Mouse (Mus musculus) intestine, postnatal 0 days (tissue): ENCODE data around the gene Afm. TPM values are rescaled to one million over a fixed set of nuclear protein-coding genes. Genes with fewer than 3 reads are reported as not detected.

Experiments
- ATAC-seq: fragments of 200-750 bp; cut with Nextera tagmentation; 2 replicates; pipeline ENCODE4 v1.8.0; 2017; ENCODE audit warnings: mild to moderate bottlenecking, moderate TSS enrichment, moderate library complexity
- H3K27ac ChIP-seq: fragments of 300-500 bp; sonication (generic); 2 replicates; pipeline ENCODE4 v1.5.1; 2014; ENCODE audit warnings: mild to moderate bottlenecking, low read depth, low read length, moderate library complexity
- H3K27me3 ChIP-seq: fragments of 300-500 bp; sonication (generic); replicated peaks from 2 replicates; pipeline ENCODE4 v1.6.1; 2014; ENCODE audit warnings: low read length, mixed read lengths; ENCODE audit not compliant: control insufficient read depth, insufficient read depth
- H3K36me3 ChIP-seq: fragments of 300-500 bp; sonication (generic); 2 replicates; pipeline ENCODE4 v1.6.1; 2014; ENCODE audit warnings: mild to moderate bottlenecking, moderate library complexity; ENCODE audit not compliant: control insufficient read depth, insufficient read depth
- H3K4me1 ChIP-seq: fragments of 300-500 bp; sonication (generic); replicated peaks from 2 replicates; pipeline ENCODE4 v1.6.1; 2014; ENCODE audit warnings: antibody characterized with exemption, low read length, mixed read lengths; ENCODE audit not compliant: control insufficient read depth, insufficient read depth
- H3K4me2 ChIP-seq: fragments of 300-500 bp; sonication (generic); replicated peaks from 2 replicates; pipeline ENCODE4 v1.6.1; 2014; ENCODE audit warnings: low read depth, mild to moderate bottlenecking, moderate library complexity
- H3K4me3 ChIP-seq: fragments of 300-500 bp; sonication (generic); 2 replicates; pipeline ENCODE4 v1.5.1; 2014; ENCODE audit warnings: low read depth, low read length
- H3K9ac ChIP-seq: fragments of 300-500 bp; sonication (generic); 2 replicates; pipeline ENCODE4 v1.6.1; 2014; ENCODE audit warnings: mild to moderate bottlenecking, low read depth, low read length
- H3K9me3 ChIP-seq: fragments of 300-500 bp; sonication (generic); 2 replicates; pipeline ENCODE4 v1.6.1; 2016; ENCODE audit warnings: mixed run types; ENCODE audit not compliant: control insufficient read depth
- CTCF ChIP-seq: sonication (generic); IDR thresholded peaks from 2 replicates; pipeline ENCODE4 v1.5.1; 2016; ENCODE audit warnings: low read depth, mild to moderate bottlenecking, control low read depth, antibody characterized with exemption, moderate library complexity
- WGBS: fragments of 180-500 bp; shearing (Covaris S2); extraction: QIAGEN DNeasy Blood & Tissue Kit; methylation state at CpG from one replicate; pipeline ENCODE4 v1.1.7; 2014; 5-methylcytosine and 5-hydroxymethylcytosine counted together
- polyA plus RNA-seq: library from polyadenylated mRNA; unstranded; fragments of >200 nt; fragmentation: Nextera tagmentation; extraction: Ambion mirVana; gene quantifications from 2 replicates; pipeline ENCODE4 v1.2.1, GENCODE M21; 2015

Afm gene
- polyA plus RNA-seq: 8.2 and 9.4 TPM in 2 replicates

DNA sequence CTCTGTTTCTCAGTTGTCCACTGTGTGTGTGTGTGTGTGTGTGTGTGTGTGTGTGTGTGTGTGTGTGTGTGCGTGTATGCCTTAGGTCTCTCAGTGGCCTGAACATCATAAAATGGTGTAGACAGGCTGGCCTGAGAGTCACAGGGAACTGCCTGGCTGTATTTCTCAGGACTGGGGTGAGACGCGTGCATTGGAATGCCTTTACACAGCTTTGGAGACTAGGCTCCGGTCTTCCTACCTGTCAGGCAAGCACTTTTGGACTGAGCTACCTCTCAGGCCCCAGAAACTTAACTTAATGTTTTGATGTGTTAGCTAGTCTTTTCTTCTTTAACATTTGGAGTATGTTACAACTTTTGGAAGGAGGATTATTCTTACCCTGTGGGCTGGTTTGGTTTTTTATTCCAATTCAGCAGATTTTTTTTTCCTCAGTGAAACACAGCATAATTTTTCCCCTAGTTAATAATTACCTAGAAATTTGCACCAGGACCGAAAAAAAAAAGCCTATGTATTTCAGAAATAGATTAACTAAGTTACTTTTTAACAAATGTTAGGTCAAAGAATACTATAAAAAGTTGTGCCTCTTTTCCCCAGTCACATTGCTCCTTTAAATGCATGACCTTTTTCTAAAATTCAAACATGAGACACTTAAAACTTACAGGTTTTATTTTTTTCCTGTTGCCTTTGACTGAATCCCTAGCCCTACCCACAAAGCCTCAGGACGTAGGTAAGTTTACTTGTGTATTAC lies at the start of gene Afm:
Gene Afm (plus strand): TSS at position 577 of the 745 bp plus-strand sequence.
- Histone ChIP-seq H3K9me3 (no peaks in the 10 kb centered on the region), H3K27ac (peak within 1 kb of the TSS; percentile 46; the same call in 1 of the 2 replicates), H3K27me3 (no peaks in the 10 kb centered on the region), H3K4me1 (no peaks in the 10 kb centered on the region), H3K4me2 (peak within 1 kb of the TSS; percentile 56), H3K9ac (no peak within 1 kb of the TSS), H3K36me3 (no peaks in the 10 kb centered on the region), H3K4me3 (peak within 1 kb of the TSS; percentile 20)
- WGBS: 40% methylated on average over 6 of the region's 6 CpGs
- no peak for TF ChIP-seq CTCF
- ATAC-seq: peak; percentile 59; the same call in 1 of the 2 replicates

DNA sequence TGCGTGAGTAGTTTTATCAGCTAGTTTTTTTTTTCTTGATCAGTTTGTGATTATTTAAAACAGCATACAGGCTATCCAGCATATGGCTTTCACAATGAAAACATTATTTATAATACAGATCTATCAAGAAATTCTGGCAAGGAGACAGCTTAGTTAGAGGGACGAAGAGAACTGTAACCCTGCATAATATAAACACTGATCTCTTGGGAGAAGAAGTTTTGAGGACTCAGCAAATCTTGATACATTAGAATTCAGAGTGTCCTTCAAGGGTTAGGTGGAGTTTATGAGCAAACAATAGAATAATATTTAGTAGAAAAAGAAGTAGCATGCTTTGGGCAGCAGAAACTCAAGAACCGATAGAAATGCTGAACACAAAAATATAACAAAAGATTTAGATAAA lies 47.9 kb upstream of the Afm start:
- Histone ChIP-seq H3K9me3 (no peaks in the 10 kb centered on the region), H3K4me2 (no peak overlapping the region), H3K4me1 (no peaks in the 10 kb centered on the region), H3K4me3 (no peak overlapping the region), H3K27me3 (no peaks in the 10 kb centered on the region), H3K36me3 (no peaks in the 10 kb centered on the region), H3K27ac (no peak overlapping the region), H3K9ac (no peak overlapping the region)
- 74% methylated on average over 3 of the region's 3 CpGs for WGBS
- ATAC-seq: no peak
- no peak for TF ChIP-seq CTCF

DNA sequence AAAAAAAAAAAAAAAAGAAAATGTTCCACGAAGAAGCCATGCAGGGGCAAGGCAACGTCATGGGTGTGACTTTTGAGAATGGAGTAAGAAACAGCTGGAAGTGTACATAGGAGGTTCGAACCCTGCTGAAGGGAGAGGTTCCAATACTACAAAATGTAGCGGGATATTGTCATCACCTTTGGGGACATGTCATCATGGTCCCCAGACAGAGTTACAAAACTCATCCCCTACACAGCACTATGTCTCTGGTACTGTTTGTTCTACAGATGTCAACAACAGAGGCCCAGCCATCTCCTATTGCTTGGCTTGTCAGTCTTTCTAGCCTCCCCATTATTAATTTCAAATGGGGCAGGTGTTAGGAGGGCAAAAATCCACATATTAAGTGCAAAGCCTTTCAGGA lies 44.8 kb upstream of the Afm start:
- no peak for TF ChIP-seq CTCF
- Histone ChIP-seq H3K9ac (no peak overlapping the region), H3K4me3 (no peak overlapping the region), H3K27ac (no peak overlapping the region), H3K36me3 (no peaks in the 10 kb centered on the region), H3K27me3 (no peaks in the 10 kb centered on the region), H3K4me2 (no peak overlapping the region), H3K9me3 (no peaks in the 10 kb centered on the region), H3K4me1 (no peaks in the 10 kb centered on the region)
- 92% methylated on average over 4 of the region's 4 CpGs for WGBS
- ATAC-seq: no peak

DNA sequence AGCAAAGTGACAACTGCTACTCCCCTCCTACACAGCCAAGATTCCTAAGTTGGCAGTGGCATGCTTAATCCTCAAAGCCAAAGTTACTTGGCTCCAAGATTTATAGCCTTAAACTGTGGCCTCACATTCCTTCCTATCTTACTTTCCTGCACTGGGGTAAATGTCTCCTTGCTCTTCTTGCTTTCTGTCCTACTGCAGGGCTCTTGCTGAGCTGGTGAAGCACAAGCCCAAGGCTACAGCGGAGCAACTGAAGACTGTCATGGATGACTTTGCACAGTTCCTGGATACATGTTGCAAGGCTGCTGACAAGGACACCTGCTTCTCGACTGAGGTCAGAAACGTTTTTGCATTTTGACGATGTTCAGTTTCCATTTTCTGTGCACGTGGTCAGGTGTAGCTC lies 44.4 kb upstream of the Afm start:
- no peak overlapping the region for H3K4me2 ChIP-seq
- no peaks in the 10 kb centered on the region for H3K4me1 ChIP-seq
- H3K9ac ChIP-seq: no peak overlapping the region
- H3K4me3 ChIP-seq: no peak overlapping the region
- no peaks in the 10 kb centered on the region for H3K9me3 ChIP-seq
- no peaks in the 10 kb centered on the region for H3K36me3 ChIP-seq
- ATAC-seq: no peak
- H3K27me3 ChIP-seq: no peaks in the 10 kb centered on the region
- WGBS: 86% methylated on average over 5 of the region's 5 CpGs
- TF ChIP-seq CTCF: no peak
- no peak overlapping the region for H3K27ac ChIP-seq

DNA sequence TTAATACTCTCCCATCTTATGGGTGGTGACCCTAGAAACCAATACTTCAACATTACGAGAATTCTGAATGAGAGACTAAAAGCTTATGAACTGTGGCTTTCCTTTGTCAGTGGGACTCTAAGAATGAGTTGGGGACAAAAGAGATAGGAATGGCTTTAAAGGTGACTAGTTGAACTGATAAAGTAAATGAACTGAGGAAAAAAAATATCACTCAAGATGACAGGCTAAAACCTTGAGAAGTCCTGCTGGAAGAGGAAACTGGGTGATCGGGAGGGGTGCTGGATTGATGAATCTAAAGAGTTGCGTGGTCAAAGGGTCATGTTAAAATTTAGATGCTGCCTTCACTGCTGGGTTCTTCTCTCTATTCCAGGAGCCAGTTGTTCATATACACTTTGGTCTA lies 42.0 kb upstream of the Afm start:
- H3K4me1 ChIP-seq: no peaks in the 10 kb centered on the region
- no peaks in the 10 kb centered on the region for H3K36me3 ChIP-seq
- no peak overlapping the region for H3K9ac ChIP-seq
- no peak for ATAC-seq
- TF ChIP-seq CTCF: no peak
- H3K9me3 ChIP-seq: no peaks in the 10 kb centered on the region
- no peak overlapping the region for H3K4me3 ChIP-seq
- no peaks in the 10 kb centered on the region for H3K27me3 ChIP-seq
- no peak overlapping the region for H3K27ac ChIP-seq
- no peak overlapping the region for H3K4me2 ChIP-seq
- WGBS: 90% methylated on average over 3 of the region's 3 CpGs

DNA sequence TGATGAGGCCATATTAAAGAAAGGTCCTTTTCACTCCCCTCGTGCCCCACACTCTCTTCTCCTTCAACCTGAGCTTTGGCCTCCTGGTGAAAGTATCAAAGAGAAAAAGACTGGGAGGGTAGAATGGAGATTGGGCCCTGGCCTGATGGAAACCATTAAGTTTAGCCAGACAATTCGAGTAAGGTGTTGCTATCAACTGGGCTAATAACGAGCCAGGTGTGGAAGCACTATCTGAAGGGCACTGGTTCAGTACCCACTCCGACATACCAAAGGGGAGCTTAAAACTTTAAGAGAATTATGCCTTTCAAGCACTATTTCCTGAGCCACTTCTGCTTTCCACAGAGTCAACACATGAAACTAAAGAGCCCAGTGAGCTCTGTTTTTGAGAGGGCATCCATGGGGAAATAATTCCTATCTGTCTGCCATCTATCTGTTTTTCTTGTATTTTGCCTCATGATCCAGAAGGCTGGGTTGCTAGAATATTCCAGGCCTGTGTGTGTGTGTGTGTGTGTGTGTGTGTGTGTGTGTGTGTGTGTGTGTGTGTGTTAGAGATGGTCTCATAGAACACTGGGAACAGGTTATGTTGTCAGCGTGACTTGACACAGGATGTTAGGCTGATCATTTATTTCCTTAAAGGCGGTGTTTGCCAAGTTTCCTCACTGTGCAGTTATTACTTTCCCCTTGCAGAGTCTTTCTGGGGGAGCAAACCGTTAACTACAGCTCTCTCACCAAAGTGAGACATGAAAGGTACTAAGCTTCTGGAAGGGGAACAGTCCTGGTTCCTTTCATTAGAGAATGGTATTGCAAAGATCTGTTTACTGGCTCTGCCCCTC lies 41.2 kb upstream of the Afm start:
- Histone ChIP-seq H3K4me1 (no peaks in the 10 kb centered on the region), H3K9me3 (no peaks in the 10 kb centered on the region), H3K4me3 (no peak overlapping the region), H3K4me2 (no peak overlapping the region), H3K9ac (no peak overlapping the region), H3K36me3 (no peaks in the 10 kb centered on the region), H3K27ac (no peak overlapping the region), H3K27me3 (no peaks in the 10 kb centered on the region)
- ATAC-seq: no peak
- no peak for TF ChIP-seq CTCF
- 62% methylated on average over 7 of the region's 7 CpGs for WGBS
